In genomic region chr17:87202958-87203720, GRCm38 (mm10) we compare ENCODE assay signal across 8 mouse cellular contexts.
DNase-seq lines count a peak whose midpoint lies in the region; ATAC-seq and TF ChIP-seq lines count a peak whose summit lies in the region.

No protein-coding gene starts in this region.

- no peak for DNase-seq in kidney, adult 8-10 months
- peak; percentile 51 to 63 for DNase-seq in thymus, adult 18-20 months
- DNase-seq in urinary bladder, adult 18-20 months (ENCODE audit: low spot score in 2 of 2), result no peak
- DNase-seq in Muller cell, postnatal 12 days (ENCODE audit: inconsistent ontology term), result no peak

- no peak for TF ChIP-seq CTCF in bone marrow, adult 2 months (IDR thresholded peaks at IDR 0.05; ENCODE audit: control insufficient read depth, insufficient read depth, low read length)

- ATAC-seq in kidney, embryonic 16.5 days (ENCODE audit: low FRiP score, low TSS enrichment), result peak; percentile 32; the same call in 1 of the 2 replicates
- ATAC-seq in intestine, embryonic 16.5 days, result peak; percentile 49; the same call in 1 of the 2 replicates
- no peak for ATAC-seq in inflammation-experienced regulatory T-cells, adult 6 months

- no peaks in the 10 kb centered on the region for H3K9me3 ChIP-seq in kidney, embryonic 16.5 days (ENCODE audit: low read length)
- no peaks in the 10 kb centered on the region for H3K9me3 ChIP-seq in intestine, embryonic 16.5 days (ENCODE audit: control insufficient read depth, low read length)

- H3K27ac ChIP-seq in kidney, embryonic 16.5 days (ENCODE audit: low read length), result peak overlapping the region; percentile 89
- peak overlapping the region; percentile 20; the same call in 1 of the 2 replicates for H3K27ac ChIP-seq in bone marrow, adult 2 months (ENCODE audit: control insufficient read depth, insufficient read depth, low read depth, low read length, poor library complexity)
- H3K27ac ChIP-seq in intestine, embryonic 16.5 days (ENCODE audit: low read length), result no peak overlapping the region

- no peaks in the 10 kb centered on the region for H3K27me3 ChIP-seq in kidney, embryonic 16.5 days (ENCODE audit: insufficient read depth, low read length)
- H3K27me3 ChIP-seq in intestine, embryonic 16.5 days (replicated peaks; ENCODE audit: control insufficient read depth, insufficient read depth, low read length), result no peaks in the 10 kb centered on the region

- 21% methylated on average over 5 of the region's 5 CpGs for WGBS in kidney, embryonic 16.5 days
- WGBS in bone marrow, adult 2 months, result 19% methylated on average over 5 of the region's 5 CpGs
- 30% methylated on average over 5 of the region's 5 CpGs for WGBS in intestine, embryonic 16.5 days

- H3K36me3 ChIP-seq in kidney, embryonic 16.5 days (ENCODE audit: insufficient read depth, low read length), result no peaks in the 10 kb centered on the region
- no peaks in the 10 kb centered on the region for H3K36me3 ChIP-seq in intestine, embryonic 16.5 days (ENCODE audit: control insufficient read depth, insufficient read depth, low read length)

- H3K4me1 ChIP-seq in kidney, embryonic 16.5 days (ENCODE audit: insufficient read depth, low read length), result peaks cover 49% of the 10 kb centered on the region
- H3K4me1 ChIP-seq in bone marrow, adult 2 months (ENCODE audit: control insufficient read depth, insufficient read depth, low read length), result peaks cover 4% of the 10 kb centered on the region
- peaks cover 20% of the 10 kb centered on the region for H3K4me1 ChIP-seq in intestine, embryonic 16.5 days (ENCODE audit: control insufficient read depth, insufficient read depth, low read length)

- H3K9ac ChIP-seq in kidney, embryonic 16.5 days (replicated peaks; ENCODE audit: low read length), result no peak overlapping the region; the same call in 1 of the 2 replicates
- H3K9ac ChIP-seq in intestine, embryonic 16.5 days (ENCODE audit: low read depth, low read length), result no peak overlapping the region

- no peak overlapping the region for H3K4me2 ChIP-seq in kidney, embryonic 16.5 days (replicated peaks; ENCODE audit: low read depth, low read length)
- no peak overlapping the region for H3K4me2 ChIP-seq in intestine, embryonic 16.5 days (ENCODE audit: low read depth, low read length)

- TF ChIP-seq POLR2A in bone marrow, adult 2 months (IDR thresholded peaks at IDR 0.05; ENCODE audit: borderline replicate concordance, control insufficient read depth, low read depth, low read length), result no peak

- H3K4me3 ChIP-seq in kidney, embryonic 16.5 days (ENCODE audit: low read length), result no peak overlapping the region
- H3K4me3 ChIP-seq in bone marrow, adult 2 months (replicated peaks; ENCODE audit: control insufficient read depth, low read depth, low read length), result no peak overlapping the region
- H3K4me3 ChIP-seq in intestine, embryonic 16.5 days (ENCODE audit: low read length), result no peak overlapping the region

Comparison
In these comparisons a context has a peak if more than half of its experiments do, and no peak if none do; other contexts are left out.
1. DNase-seq: peak in thymus, adult 18-20 months (2 of 2); none in kidney, adult 8-10 months (0 of 2), urinary bladder, adult 18-20 months (0 of 2) and Muller cell, postnatal 12 days (single experiment).